Mouse (Mus musculus): ENCODE results near the gene Cnppd1. TPM values are rescaled to one million over a fixed set of nuclear protein-coding genes. Genes with fewer than 3 reads are reported as not detected.

Gene Cnppd1
- total and polyA plus RNA-seq, 3 experiments = 12.3 to 47.2 (median 16.2) TPM

DNA sequence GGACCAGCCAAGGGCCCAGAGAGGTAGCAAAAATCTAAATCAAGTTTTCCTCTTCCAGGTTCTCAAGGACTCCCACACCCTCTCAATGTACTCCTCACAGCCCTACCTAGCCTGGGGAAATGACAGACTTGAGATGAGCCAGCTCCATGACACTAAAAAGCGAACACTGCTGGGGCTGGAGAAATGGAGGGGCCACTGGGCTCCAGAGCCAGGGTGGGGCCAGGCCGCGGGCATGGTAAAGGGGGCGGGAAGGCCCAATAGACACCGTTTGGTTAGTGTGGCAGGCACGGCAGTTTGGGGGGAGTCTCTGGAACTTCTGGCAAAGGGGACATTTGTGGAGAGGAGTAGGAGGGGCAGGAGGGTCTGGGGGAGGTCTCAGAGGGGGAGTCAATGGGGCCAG is 6.2 kb downstream of the Cnppd1 start:
- Histone ChIP-seq H3K36me3 (replicated peaks in 1 of 2; ENCODE audit: control insufficient read depth in 1 of 2, insufficient read depth in 1 of 2, low read length in 1 of 2) (peaks cover 30 to 47% of the 10 kb centered on the region in 2 experiments), H3K9me3 (replicated peaks; ENCODE audit: low read length) (no peaks in the 10 kb centered on the region), H3K9ac (ENCODE audit: insufficient read depth, low read depth) (no peak overlapping the region), H3K27ac (ENCODE audit: insufficient read depth, low read depth) (no peak overlapping the region), H3K4me3 (replicated peaks in 1 of 3; ENCODE audit: low read depth in 2 of 3, low read length in 2 of 3, poor library complexity in 1 of 3) (no peak overlapping the region), H3K4me1 (ENCODE audit: control insufficient read depth in 1 of 2, insufficient read depth in 2 of 2) (peaks cover 0 to 6% of the 10 kb centered on the region in 2 experiments; a peak in 1 of 4 replicates), H3K4me2 (ENCODE audit: insufficient read depth, low read depth, poor library complexity, severe bottlenecking) (no peak overlapping the region), H3K27me3 (replicated peaks) (no peaks in the 10 kb centered on the region), H3K79me2 (replicated peaks; ENCODE audit: control insufficient read depth, extremely low read depth, insufficient read depth, poor library complexity, severe bottlenecking) (no peaks in the 10 kb centered on the region)
- TF ChIP-seq RAD21 (IDR thresholded peaks at IDR 0.05; ENCODE audit: low read depth, low read length) (no peak), SMC3 (IDR thresholded peaks at IDR 0.05; ENCODE audit: low read depth, low read length) (no peak), RCOR1 (conservative IDR thresholded peaks at IDR 0.05; ENCODE audit: low read depth, low read length) (no peak)
- DNase-seq (ENCODE audit: extremely low read depth) = no peak
- dilution Hi-C loops (cut with MboI; ENCODE audit: extremely low pct_ligation_motif_present, extremely low pct_unique_long_range_greater_than_20kb, low sequenced_read_pairs) = no loop called here
- in situ Hi-C loops (cut with MboI; ENCODE audit: low pct_ligation_motif_present, low pct_unique_long_range_greater_than_20kb, low sequenced_read_pairs) = no loop called here

DNA sequence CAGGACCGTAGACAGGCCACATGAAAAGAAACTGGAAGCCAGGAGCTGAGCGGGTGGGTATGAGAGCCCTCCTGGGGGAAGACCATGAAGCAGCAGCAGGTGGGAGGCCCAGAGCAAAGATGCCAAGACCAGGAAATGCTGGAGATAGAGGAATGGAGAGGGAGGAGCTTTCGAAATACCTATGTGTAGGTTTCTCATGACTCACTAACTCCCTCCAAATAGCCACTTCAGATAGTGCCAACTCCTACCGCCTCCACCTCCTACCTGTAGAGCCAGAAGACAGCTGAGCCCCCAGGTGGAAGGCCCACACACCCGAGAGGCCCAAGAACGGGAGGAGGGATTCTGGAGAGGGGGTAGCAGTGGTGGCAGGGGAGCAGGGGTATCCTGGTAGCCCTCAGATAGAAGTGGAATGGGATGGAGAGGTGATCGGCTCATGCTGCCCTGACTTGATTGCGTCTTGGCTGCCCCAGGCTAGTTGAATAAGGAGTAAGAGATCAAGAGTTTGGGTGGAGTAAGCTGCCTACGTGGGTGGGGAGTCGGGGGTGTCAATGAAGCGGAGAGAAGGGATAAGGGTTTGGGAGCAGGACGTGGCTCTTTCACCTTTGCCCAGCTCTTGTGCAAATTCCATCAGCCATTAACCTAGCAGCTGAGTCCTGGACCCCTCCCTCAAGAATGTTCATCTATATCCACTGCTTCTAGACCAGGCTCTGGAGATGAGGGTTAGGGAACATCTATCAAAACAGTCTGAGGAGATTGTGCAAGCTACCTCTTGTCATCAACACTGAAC is 8.9 kb downstream of the Cnppd1 start, which contains the start of gene Slc23a3:
Gene Slc23a3 (minus strand): TSS at position 470 of the 787 bp plus-strand sequence.
- Histone ChIP-seq H3K4me1 (ENCODE audit: control insufficient read depth in 1 of 2, insufficient read depth in 2 of 2) (no peaks in the 10 kb centered on the region), H3K9me3 (replicated peaks; ENCODE audit: low read length) (no peaks in the 10 kb centered on the region), H3K36me3 (replicated peaks in 1 of 2; ENCODE audit: control insufficient read depth in 1 of 2, insufficient read depth in 1 of 2, low read length in 1 of 2) (peaks cover 23 to 34% of the 10 kb centered on the region in 2 experiments), H3K27me3 (replicated peaks) (no peaks in the 10 kb centered on the region), H3K9ac (ENCODE audit: insufficient read depth, low read depth) (no peak within 1 kb of the TSS), H3K27ac (ENCODE audit: insufficient read depth, low read depth) (no peak within 1 kb of the TSS), H3K4me3 (replicated peaks in 1 of 3; ENCODE audit: low read depth in 2 of 3, low read length in 2 of 3, poor library complexity in 1 of 3) (no peak within 1 kb of the TSS), H3K4me2 (ENCODE audit: insufficient read depth, low read depth, poor library complexity, severe bottlenecking) (no peak within 1 kb of the TSS), H3K79me2 (replicated peaks; ENCODE audit: control insufficient read depth, extremely low read depth, insufficient read depth, poor library complexity, severe bottlenecking) (no peaks in the 10 kb centered on the region)
- dilution Hi-C loops (cut with MboI; ENCODE audit: extremely low pct_ligation_motif_present, extremely low pct_unique_long_range_greater_than_20kb, low sequenced_read_pairs) = no loop called here
- in situ Hi-C loops (cut with MboI; ENCODE audit: low pct_ligation_motif_present, low pct_unique_long_range_greater_than_20kb, low sequenced_read_pairs) = no loop called here
- DNase-seq (ENCODE audit: extremely low read depth) = no peak
- TF ChIP-seq UBTF (IDR thresholded peaks at IDR 0.05; ENCODE audit: low read depth, low read length) (no peak), POLR2A (IDR thresholded peaks at IDR 0.05; ENCODE audit: low read depth, low read length) (no peak), SMC3 (IDR thresholded peaks at IDR 0.05; ENCODE audit: low read depth, low read length) (no peak), ZMIZ1 (IDR thresholded peaks at IDR 0.05; ENCODE audit: low read depth, low read length) (no peak), USF1 (IDR thresholded peaks at IDR 0.05; ENCODE audit: low read depth, low read length) (no peak), RCOR1 (conservative IDR thresholded peaks at IDR 0.05; ENCODE audit: low read depth, low read length) (no peak), POLR2AphosphoS2 (IDR thresholded peaks at IDR 0.05; ENCODE audit: low read depth, low read length) (no peak), E2F4 (IDR thresholded peaks at IDR 0.05; ENCODE audit: insufficient replicate concordance, low read depth, low read length) (no peak), GABPA (IDR thresholded peaks at IDR 0.05; ENCODE audit: insufficient replicate concordance, low read depth, low read length) (no peak), JUND (conservative IDR thresholded peaks at IDR 0.05; ENCODE audit: low read depth, low read length) (no peak), SIN3A (IDR thresholded peaks at IDR 0.05; ENCODE audit: low read length) (no peak), ETS1 (conservative IDR thresholded peaks at IDR 0.05; ENCODE audit: low read depth, low read length) (no peak), MAFK (IDR thresholded peaks at IDR 0.05; ENCODE audit: insufficient replicate concordance, low read length) (no peak), TBP (conservative IDR thresholded peaks at IDR 0.05; ENCODE audit: low read depth, low read length) (no peak), KAT2A (IDR thresholded peaks at IDR 0.05; ENCODE audit: insufficient replicate concordance, low read length) (no peak), ZNF384 (IDR thresholded peaks at IDR 0.05; ENCODE audit: low read depth, low read length) (no peak)
